Mouse (Mus musculus): Measurements from ENCODE around the gene Snx7. TPM values are rescaled to one million over a fixed set of nuclear protein-coding genes. Genes with fewer than 3 reads are reported as not detected.

Gene Snx7
- polyA plus RNA-seq, 1 experiment from 2014 or later = 85.6 TPM

DNA sequence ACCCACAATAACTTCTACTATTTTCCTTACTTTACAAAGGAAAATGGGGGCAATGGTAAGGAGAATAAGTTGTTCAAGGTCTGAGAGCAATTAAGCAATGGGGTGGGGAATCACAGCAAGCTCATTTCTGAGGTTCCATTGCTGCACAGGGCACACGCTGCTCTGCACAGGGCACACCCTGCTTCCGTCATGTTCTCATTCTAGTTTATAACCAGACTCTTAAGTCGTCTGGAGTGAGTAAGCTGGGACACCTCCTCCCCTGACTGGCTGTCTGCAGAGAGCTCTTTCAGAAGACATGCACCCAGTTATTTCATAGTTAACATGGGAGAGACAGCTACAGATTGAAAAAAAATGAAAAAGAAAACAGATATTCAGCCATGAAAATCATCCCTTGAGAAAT, 30.7 kb downstream of the Snx7 start:
- H3K36me3 ChIP-seq (ENCODE audit: control insufficient read depth, insufficient read depth, low read length) = no peaks in the 10 kb centered on the region
- no peak overlapping the region for H3K27ac ChIP-seq (ENCODE audit: low read length)
- H3K27me3 ChIP-seq (replicated peaks; ENCODE audit: control insufficient read depth, insufficient read depth, low read length) = no peaks in the 10 kb centered on the region
- H3K9ac ChIP-seq (ENCODE audit: low read depth, low read length) = no peak overlapping the region
- ATAC-seq = peak; percentile 97
- no peaks in the 10 kb centered on the region for H3K9me3 ChIP-seq (ENCODE audit: control insufficient read depth, low read length)
- H3K4me1 ChIP-seq (ENCODE audit: control insufficient read depth, insufficient read depth, low read length) = no peaks in the 10 kb centered on the region
- 31% methylated on average over 3 of the region's 3 CpGs for WGBS
- no peak overlapping the region for H3K4me3 ChIP-seq (ENCODE audit: low read length)
- no peak overlapping the region for H3K4me2 ChIP-seq (ENCODE audit: low read depth, low read length)

DNA sequence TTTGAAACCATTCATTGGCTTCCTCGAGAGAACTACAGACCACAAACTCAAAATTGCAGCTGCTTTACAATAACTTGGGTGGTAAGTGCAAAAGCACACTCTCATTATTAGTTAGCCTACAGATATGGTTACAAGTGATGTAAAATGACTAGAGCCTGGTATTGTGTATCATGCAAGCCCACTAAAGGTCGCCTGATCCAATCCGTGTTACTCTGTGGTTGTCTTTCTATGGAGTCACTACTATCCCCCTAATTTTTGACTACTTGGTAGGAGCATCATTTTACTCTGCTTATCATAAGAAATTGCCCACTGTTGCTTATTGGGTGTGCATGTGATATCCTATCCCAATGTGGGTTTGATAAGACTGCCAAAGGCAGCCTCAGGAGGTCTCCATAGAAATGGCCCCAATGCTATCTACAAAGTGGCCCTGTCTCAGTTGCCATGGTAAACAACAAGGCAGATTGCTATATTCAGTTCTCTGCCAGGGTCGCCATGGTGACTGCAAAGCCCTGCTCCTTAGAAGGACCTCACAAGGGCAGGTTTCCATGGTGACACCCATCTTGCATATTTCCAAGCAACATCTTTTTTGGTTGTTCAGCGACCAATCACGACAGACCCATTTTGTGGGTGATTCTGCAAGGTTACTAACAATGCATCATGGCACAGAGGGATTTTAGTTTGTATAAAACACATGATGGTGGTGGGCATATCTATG, 42.1 kb downstream of the Snx7 start:
- H3K9ac ChIP-seq (ENCODE audit: low read depth, low read length) = no peak overlapping the region
- no peaks in the 10 kb centered on the region for H3K9me3 ChIP-seq (ENCODE audit: control insufficient read depth, low read length)
- H3K27ac ChIP-seq (ENCODE audit: low read length) = no peak overlapping the region
- WGBS = 85% methylated on average over 6 of the region's 6 CpGs
- no peak for ATAC-seq
- H3K27me3 ChIP-seq (replicated peaks; ENCODE audit: control insufficient read depth, insufficient read depth, low read length) = no peaks in the 10 kb centered on the region
- no peak overlapping the region for H3K4me3 ChIP-seq (ENCODE audit: low read length)
- no peak overlapping the region for H3K4me2 ChIP-seq (ENCODE audit: low read depth, low read length)
- no peaks in the 10 kb centered on the region for H3K4me1 ChIP-seq (ENCODE audit: control insufficient read depth, insufficient read depth, low read length)
- 0 out of 2 replicates have a peak, but pooled peaks cover 3% of the 10 kb centered on the region for H3K36me3 ChIP-seq (ENCODE audit: control insufficient read depth, insufficient read depth, low read length)

DNA sequence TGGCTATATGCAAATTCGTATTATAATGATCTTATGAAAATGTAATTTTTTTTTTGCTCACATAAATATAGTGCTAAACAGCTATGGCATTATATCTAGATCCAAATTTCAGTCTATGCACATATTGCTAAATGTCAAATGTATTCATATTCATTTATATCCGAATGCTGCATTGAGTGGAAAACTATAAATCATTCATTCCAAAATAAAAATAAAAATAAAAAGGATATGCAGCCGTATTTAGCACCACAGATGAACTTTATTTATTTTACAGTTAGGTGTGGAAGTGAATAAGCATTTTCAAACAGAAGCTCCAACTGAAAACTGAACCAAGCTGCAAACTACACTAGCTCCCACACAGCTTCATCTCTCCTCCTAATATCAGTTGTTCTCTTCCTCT, 45.5 kb downstream of the Snx7 start:
- H3K4me3 ChIP-seq (ENCODE audit: low read length) = no peak overlapping the region
- H3K27ac ChIP-seq (ENCODE audit: low read length) = no peak overlapping the region
- 87% methylated on average over 3 of the region's 3 CpGs for WGBS
- H3K4me1 ChIP-seq (ENCODE audit: control insufficient read depth, insufficient read depth, low read length) = no peaks in the 10 kb centered on the region
- H3K4me2 ChIP-seq (ENCODE audit: low read depth, low read length) = no peak overlapping the region
- H3K27me3 ChIP-seq (replicated peaks; ENCODE audit: control insufficient read depth, insufficient read depth, low read length) = no peaks in the 10 kb centered on the region
- no peak for ATAC-seq
- H3K9me3 ChIP-seq (ENCODE audit: control insufficient read depth, low read length) = no peaks in the 10 kb centered on the region
- H3K36me3 ChIP-seq (ENCODE audit: control insufficient read depth, insufficient read depth, low read length) = 0 out of 2 replicates have a peak, but pooled peaks cover 3% of the 10 kb centered on the region
- no peak overlapping the region for H3K9ac ChIP-seq (ENCODE audit: low read depth, low read length)

DNA sequence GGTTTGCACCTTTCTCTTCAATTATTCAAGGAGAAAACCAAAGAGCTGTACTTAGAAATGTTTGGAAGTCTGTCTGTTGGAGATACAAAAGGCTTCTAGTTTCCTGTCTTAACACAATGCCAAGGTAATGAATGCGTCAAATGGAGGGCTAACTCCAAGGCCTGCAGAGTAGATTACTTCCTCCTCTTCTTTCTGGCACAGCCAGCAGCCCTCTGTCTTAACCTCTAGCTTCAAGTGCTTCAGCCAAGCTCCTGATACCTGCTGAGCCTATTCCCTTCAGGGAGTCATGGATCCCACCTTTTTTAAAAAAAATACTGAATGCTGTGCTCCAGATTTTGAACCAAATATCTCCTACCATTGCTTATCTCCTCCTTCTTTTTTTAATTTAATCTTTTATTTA, 51.1 kb downstream of the Snx7 start:
- no peak overlapping the region for H3K4me2 ChIP-seq (ENCODE audit: low read depth, low read length)
- no peak overlapping the region for H3K9ac ChIP-seq (ENCODE audit: low read depth, low read length)
- H3K4me1 ChIP-seq (ENCODE audit: control insufficient read depth, insufficient read depth, low read length) = no peaks in the 10 kb centered on the region
- H3K36me3 ChIP-seq (ENCODE audit: control insufficient read depth, insufficient read depth, low read length) = no peaks in the 10 kb centered on the region
- peak; percentile 88 for ATAC-seq
- no peaks in the 10 kb centered on the region for H3K9me3 ChIP-seq (ENCODE audit: control insufficient read depth, low read length)
- WGBS = 75% methylated on average over 1 of the region's 1 CpGs
- no peak overlapping the region for H3K4me3 ChIP-seq (ENCODE audit: low read length)
- H3K27me3 ChIP-seq (replicated peaks; ENCODE audit: control insufficient read depth, insufficient read depth, low read length) = no peaks in the 10 kb centered on the region
- no peak overlapping the region for H3K27ac ChIP-seq (ENCODE audit: low read length)

DNA sequence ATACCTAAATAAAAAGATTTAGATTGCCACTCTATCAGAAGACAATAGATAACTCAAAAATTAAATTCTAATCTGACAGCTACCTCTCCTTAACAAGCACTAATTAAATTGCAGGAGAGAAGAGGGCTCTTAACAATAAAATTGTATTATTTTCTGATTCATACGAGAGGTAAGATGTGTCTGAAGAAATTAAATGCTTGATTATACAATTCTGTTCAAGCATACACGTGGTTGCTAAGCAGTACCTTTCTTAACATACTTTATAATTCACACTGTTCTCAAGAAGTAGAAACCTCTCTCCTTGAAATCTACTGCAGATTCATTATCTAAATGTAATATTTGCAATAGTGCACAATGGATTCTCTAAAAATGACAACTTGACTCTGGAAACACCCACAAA, 54.5 kb downstream of the Snx7 start:
- Histone ChIP-seq H3K4me1 (ENCODE audit: control insufficient read depth, insufficient read depth, low read length) (no peaks in the 10 kb centered on the region), H3K4me3 (ENCODE audit: low read length) (no peak overlapping the region), H3K27me3 (replicated peaks; ENCODE audit: control insufficient read depth, insufficient read depth, low read length) (no peaks in the 10 kb centered on the region), H3K36me3 (ENCODE audit: control insufficient read depth, insufficient read depth, low read length) (no peaks in the 10 kb centered on the region), H3K9me3 (ENCODE audit: control insufficient read depth, low read length) (no peaks in the 10 kb centered on the region), H3K9ac (ENCODE audit: low read depth, low read length) (no peak overlapping the region), H3K4me2 (ENCODE audit: low read depth, low read length) (no peak overlapping the region), H3K27ac (ENCODE audit: low read length) (no peak overlapping the region)
- 81% methylated on average over 2 of the region's 2 CpGs for WGBS
- no peak for ATAC-seq

DNA sequence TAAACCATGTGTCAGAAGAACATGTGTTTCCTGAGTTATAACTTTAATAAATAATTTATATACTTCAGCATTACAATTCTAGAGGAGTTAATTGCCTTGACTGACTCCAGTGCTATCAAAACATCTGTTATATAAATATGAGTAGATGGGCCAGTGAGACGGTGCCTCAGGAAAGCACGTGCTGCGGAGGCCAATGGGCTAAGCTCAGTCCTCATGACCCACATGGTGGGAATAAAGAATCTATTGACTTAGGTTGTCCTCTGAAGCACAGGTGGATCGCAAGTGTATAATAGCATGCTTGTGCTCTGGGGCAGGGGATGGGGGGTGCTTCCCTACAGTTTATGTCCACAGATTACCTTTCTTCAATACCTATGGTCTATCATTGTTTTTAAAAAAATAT, 56.6 kb downstream of the Snx7 start:
- no peak overlapping the region for H3K4me3 ChIP-seq (ENCODE audit: low read length)
- no peak overlapping the region for H3K27ac ChIP-seq (ENCODE audit: low read length)
- H3K4me2 ChIP-seq (ENCODE audit: low read depth, low read length) = no peak overlapping the region
- H3K27me3 ChIP-seq (replicated peaks; ENCODE audit: control insufficient read depth, insufficient read depth, low read length) = no peaks in the 10 kb centered on the region
- H3K9ac ChIP-seq (ENCODE audit: low read depth, low read length) = no peak overlapping the region
- WGBS = 61% methylated on average over 4 of the region's 4 CpGs
- H3K4me1 ChIP-seq (ENCODE audit: control insufficient read depth, insufficient read depth, low read length) = no peaks in the 10 kb centered on the region
- H3K36me3 ChIP-seq (ENCODE audit: control insufficient read depth, insufficient read depth, low read length) = no peaks in the 10 kb centered on the region
- H3K9me3 ChIP-seq (ENCODE audit: control insufficient read depth, low read length) = no peaks in the 10 kb centered on the region
- no peak for ATAC-seq

DNA sequence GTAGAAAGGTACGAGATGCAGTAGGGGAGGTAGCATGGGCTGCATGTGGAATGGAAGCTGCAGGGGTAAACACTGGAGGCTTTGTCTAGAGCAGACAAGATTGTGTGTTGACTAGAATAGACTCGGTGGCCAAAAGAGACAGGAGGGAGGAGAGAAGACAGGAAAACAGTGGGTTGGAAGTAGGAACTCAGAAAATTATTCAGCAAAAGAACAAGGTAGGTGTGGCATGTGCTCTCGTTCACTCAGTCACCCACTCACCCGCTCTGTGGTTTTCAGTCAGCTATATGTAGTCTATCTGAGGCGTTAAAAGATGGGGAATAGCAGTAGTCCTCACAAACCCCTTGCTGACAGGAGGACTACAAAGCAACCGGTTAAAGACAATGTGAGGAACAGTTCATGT, 63.0 kb downstream of the Snx7 start:
- no peaks in the 10 kb centered on the region for H3K4me1 ChIP-seq (ENCODE audit: control insufficient read depth, insufficient read depth, low read length)
- ATAC-seq = no peak
- WGBS = 86% methylated on average over 6 of the region's 6 CpGs
- no peak overlapping the region for H3K9ac ChIP-seq (ENCODE audit: low read depth, low read length)
- no peak overlapping the region for H3K4me2 ChIP-seq (ENCODE audit: low read depth, low read length)
- no peaks in the 10 kb centered on the region for H3K27me3 ChIP-seq (replicated peaks; ENCODE audit: control insufficient read depth, insufficient read depth, low read length)
- no peaks in the 10 kb centered on the region for H3K9me3 ChIP-seq (ENCODE audit: control insufficient read depth, low read length)
- no peaks in the 10 kb centered on the region for H3K36me3 ChIP-seq (ENCODE audit: control insufficient read depth, insufficient read depth, low read length)
- H3K4me3 ChIP-seq (ENCODE audit: low read length) = no peak overlapping the region
- no peak overlapping the region for H3K27ac ChIP-seq (ENCODE audit: low read length)

DNA sequence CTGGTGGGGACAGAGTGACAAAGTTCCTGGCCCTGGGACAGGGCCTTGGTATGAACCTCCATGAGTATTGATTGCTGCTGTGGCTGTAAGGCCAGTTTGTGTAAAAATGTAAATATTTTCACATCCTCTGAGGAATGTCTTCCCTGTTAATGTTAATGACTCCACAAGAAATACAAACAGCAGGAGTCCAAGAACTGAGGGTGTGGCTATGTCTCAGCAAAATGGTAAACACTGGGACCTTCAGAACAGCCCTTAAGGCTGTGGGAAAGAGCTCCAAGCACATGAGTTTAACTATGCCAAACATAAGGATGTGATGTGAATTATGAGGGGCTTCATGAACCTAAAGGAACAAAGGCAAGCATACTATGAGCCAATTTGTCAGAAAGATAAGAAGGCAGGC, 74.2 kb downstream of the Snx7 start:
- ATAC-seq = no peak
- H3K27me3 ChIP-seq (replicated peaks; ENCODE audit: control insufficient read depth, insufficient read depth, low read length) = no peaks in the 10 kb centered on the region
- no peaks in the 10 kb centered on the region for H3K9me3 ChIP-seq (ENCODE audit: control insufficient read depth, low read length)
- no peak overlapping the region for H3K9ac ChIP-seq (ENCODE audit: low read depth, low read length)
- H3K27ac ChIP-seq (ENCODE audit: low read length) = no peak overlapping the region
- no peaks in the 10 kb centered on the region for H3K36me3 ChIP-seq (ENCODE audit: control insufficient read depth, insufficient read depth, low read length)
- no peak overlapping the region for H3K4me2 ChIP-seq (ENCODE audit: low read depth, low read length)
- H3K4me1 ChIP-seq (ENCODE audit: control insufficient read depth, insufficient read depth, low read length) = no peaks in the 10 kb centered on the region
- no peak overlapping the region for H3K4me3 ChIP-seq (ENCODE audit: low read length)

DNA sequence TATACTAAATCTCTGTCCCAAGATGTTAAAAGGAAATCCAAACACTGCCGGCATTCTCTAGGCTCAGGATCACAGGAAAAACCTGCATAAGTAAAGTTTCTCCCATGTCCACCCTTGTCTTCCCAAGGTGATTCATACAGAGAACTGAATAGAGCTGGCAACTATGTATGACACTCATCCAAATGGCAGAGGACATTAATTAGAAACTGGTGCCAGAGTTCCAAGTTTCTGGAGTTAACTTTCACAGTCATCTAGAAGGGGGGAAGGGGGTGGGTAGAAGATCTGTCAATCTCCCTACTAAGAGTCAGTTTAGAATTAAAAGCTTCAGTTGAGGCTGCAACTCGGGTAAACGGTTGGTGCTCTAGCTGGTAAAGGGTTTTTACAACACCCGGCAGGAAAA, 76.8 kb downstream of the Snx7 start:
- Histone ChIP-seq H3K4me3 (ENCODE audit: low read length) (no peak overlapping the region), H3K36me3 (ENCODE audit: control insufficient read depth, insufficient read depth, low read length) (no peaks in the 10 kb centered on the region), H3K27me3 (replicated peaks; ENCODE audit: control insufficient read depth, insufficient read depth, low read length) (no peaks in the 10 kb centered on the region), H3K9ac (ENCODE audit: low read depth, low read length) (no peak overlapping the region), H3K4me2 (ENCODE audit: low read depth, low read length) (no peak overlapping the region), H3K27ac (ENCODE audit: low read length) (no peak overlapping the region), H3K4me1 (ENCODE audit: control insufficient read depth, insufficient read depth, low read length) (no peaks in the 10 kb centered on the region), H3K9me3 (ENCODE audit: control insufficient read depth, low read length) (no peaks in the 10 kb centered on the region)
- no peak for ATAC-seq
- WGBS = 79% methylated on average over 4 of the region's 4 CpGs

DNA sequence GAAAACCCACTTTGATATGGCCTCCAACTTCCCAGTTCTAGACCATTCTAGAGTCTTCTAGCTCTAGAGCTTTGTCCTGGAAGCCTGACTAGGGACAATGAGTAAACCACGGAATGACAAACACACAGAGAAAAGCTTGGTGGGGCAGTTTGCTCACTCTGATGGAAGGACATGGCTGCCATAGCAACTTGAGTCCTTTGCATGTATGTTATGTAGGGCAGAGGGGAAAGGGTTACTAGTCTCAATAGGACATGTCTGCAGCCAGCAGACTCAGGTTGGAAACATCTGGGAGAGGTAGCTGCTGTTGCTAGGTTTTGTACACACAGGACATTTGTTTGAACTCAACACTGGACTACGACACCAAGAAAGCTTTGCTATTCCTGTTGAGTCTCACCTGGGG, 77.5 kb downstream of the Snx7 start:
- Histone ChIP-seq H3K27me3 (replicated peaks; ENCODE audit: control insufficient read depth, insufficient read depth, low read length) (no peaks in the 10 kb centered on the region), H3K9me3 (ENCODE audit: control insufficient read depth, low read length) (no peaks in the 10 kb centered on the region), H3K9ac (ENCODE audit: low read depth, low read length) (no peak overlapping the region), H3K27ac (ENCODE audit: low read length) (no peak overlapping the region), H3K4me1 (ENCODE audit: control insufficient read depth, insufficient read depth, low read length) (no peaks in the 10 kb centered on the region), H3K36me3 (ENCODE audit: control insufficient read depth, insufficient read depth, low read length) (no peaks in the 10 kb centered on the region), H3K4me3 (ENCODE audit: low read length) (no peak overlapping the region), H3K4me2 (ENCODE audit: low read depth, low read length) (no peak overlapping the region)
- 76% methylated on average over 2 of the region's 2 CpGs for WGBS
- ATAC-seq = no peak

All from intestine, embryonic 16.5 days (tissue).